Mouse (Mus musculus) brown adipose tissue, adult 24 weeks (tissue): ENCODE data around the gene Tcf12. TPM values are rescaled to one million over a fixed set of nuclear protein-coding genes. Genes with fewer than 3 reads are reported as not detected.

ENCODE experiments used
- H3K27ac ChIP-seq: fragments of 200-500 bp; replicated peaks from 2 replicates; pipeline ENCODE4 v1.5.1; 2012; ENCODE audit warnings: low read depth, mild to moderate bottlenecking, low read length
- H3K4me1 ChIP-seq: fragments of 200-500 bp; 2 replicates; pipeline ENCODE4 v1.6.1; 2012; ENCODE audit warnings: low read length, mixed read lengths; ENCODE audit not compliant: control insufficient read depth, insufficient read depth, insufficient read length
- H3K4me3 ChIP-seq: fragments of 200-500 bp; 2 replicates; pipeline ENCODE4 v1.5.1; 2012; ENCODE audit warnings: low read depth, mild to moderate bottlenecking, low read length, moderate library complexity; ENCODE audit not compliant: insufficient read depth
- polyA plus RNA-seq: library from polyadenylated mRNA; stranded (reverse); fragments of >200 nt; gene quantifications from 2 replicates; pipeline ENCODE4 v1.2.4, GENCODE M21; 2012; ENCODE audit not compliant: missing spikeins, insufficient read depth, insufficient read length

The Tcf12 gene
- polyA plus RNA-seq, 1 experiment, result 32.8 TPM

- Histone ChIP-seq H3K27ac (no peak overlapping the region), H3K4me3 (no peak overlapping the region), H3K4me1 (no peaks in the 10 kb centered on the region)
Measured at GRCm38 (mm10) chr9:71811404-71811803, 300.3 kb downstream of the Tcf12 start.

GRCm38 (mm10) chr9:71810723-71811122 is 300.9 kb downstream of the Tcf12 start:
- H3K27ac ChIP-seq, result no peak overlapping the region
- no peaks in the 10 kb centered on the region for H3K4me1 ChIP-seq
- no peak overlapping the region for H3K4me3 ChIP-seq

GRCm38 (mm10) chr9:71808640-71809254 is 302.9 kb downstream of the Tcf12 start:
- H3K4me3 ChIP-seq, result no peak overlapping the region
- H3K4me1 ChIP-seq, result no peaks in the 10 kb centered on the region
- H3K27ac ChIP-seq, result no peak overlapping the region

- H3K4me3 ChIP-seq, result no peak overlapping the region
- H3K4me1 ChIP-seq, result no peaks in the 10 kb centered on the region
- no peak overlapping the region for H3K27ac ChIP-seq
Measured at GRCm38 (mm10) chr9:71807801-71808200, 303.9 kb downstream of the Tcf12 start.

- H3K4me3 ChIP-seq, result no peak overlapping the region
- H3K4me1 ChIP-seq, result no peaks in the 10 kb centered on the region
- H3K27ac ChIP-seq, result no peak overlapping the region
Measured at GRCm38 (mm10) chr9:71806422-71806805, 305.3 kb downstream of the Tcf12 start.

GRCm38 (mm10) chr9:71805646-71806421 is 305.8 kb downstream of the Tcf12 start:
- no peak overlapping the region for H3K27ac ChIP-seq
- H3K4me3 ChIP-seq, result no peak overlapping the region
- H3K4me1 ChIP-seq, result no peaks in the 10 kb centered on the region

GRCm38 (mm10) chr9:71804116-71804515 is 307.6 kb downstream of the Tcf12 start:
- Histone ChIP-seq H3K4me3 (no peak overlapping the region), H3K27ac (no peak overlapping the region), H3K4me1 (no peaks in the 10 kb centered on the region)

- Histone ChIP-seq H3K4me1 (no peaks in the 10 kb centered on the region), H3K27ac (no peak overlapping the region), H3K4me3 (no peak overlapping the region)
Measured at GRCm38 (mm10) chr9:71803281-71803680, 308.4 kb downstream of the Tcf12 start.

GRCm38 (mm10) chr9:71799598-71799997 is 312.1 kb downstream of the Tcf12 start:
- Histone ChIP-seq H3K4me1 (peaks cover 3% of the 10 kb centered on the region; the same call in 1 of the 2 replicates), H3K27ac (no peak overlapping the region), H3K4me3 (no peak overlapping the region)

GRCm38 (mm10) chr9:71798176-71798575 is 313.5 kb downstream of the Tcf12 start:
- Histone ChIP-seq H3K27ac (no peak overlapping the region), H3K4me3 (no peak overlapping the region)

More at GRCm38 (mm10) chr9:71798176-71798575, 313.5 kb downstream of the Tcf12 start:
- H3K4me1 ChIP-seq, result peaks cover 3% of the 10 kb centered on the region; the same call in 1 of the 2 replicates

Other genes with a start within 250 kb of the Tcf12 start
- 9.1 and 10.6 TPM in 2 replicates for gene Zfp280d, start 163.0 kb upstream of the Tcf12 start, polyA plus RNA-seq